Mouse (Mus musculus): ENCODE data around the gene Mea1. TPM values are rescaled to one million over a fixed set of nuclear protein-coding genes. Genes with fewer than 3 reads are reported as not detected.

Gene Mea1
- polyA plus RNA-seq, 1 experiment, result 216 TPM

- Histone ChIP-seq H3K9me3 (no peaks in the 10 kb centered on the region), H3K36me3 (replicated peaks; ENCODE audit: low read length) (peaks cover 43% of the 10 kb centered on the region), H3K4me1 (peaks cover 26% of the 10 kb centered on the region), H3K27me3 (replicated peaks) (no peaks in the 10 kb centered on the region), H3K4me3 (replicated peaks) (no peak overlapping the region)
- TF ChIP-seq GATA1 (IDR thresholded peaks at IDR 0.05; ENCODE audit: borderline replicate concordance, low read length), result no peak
- no peak for TF ChIP-seq FLI1 (IDR thresholded peaks at IDR 0.05; ENCODE audit: low read length)
These were observed 36.3 kb downstream of the Mea1 start for GRCm38 (mm10) chr17:46714756-46715481.

DNA sequence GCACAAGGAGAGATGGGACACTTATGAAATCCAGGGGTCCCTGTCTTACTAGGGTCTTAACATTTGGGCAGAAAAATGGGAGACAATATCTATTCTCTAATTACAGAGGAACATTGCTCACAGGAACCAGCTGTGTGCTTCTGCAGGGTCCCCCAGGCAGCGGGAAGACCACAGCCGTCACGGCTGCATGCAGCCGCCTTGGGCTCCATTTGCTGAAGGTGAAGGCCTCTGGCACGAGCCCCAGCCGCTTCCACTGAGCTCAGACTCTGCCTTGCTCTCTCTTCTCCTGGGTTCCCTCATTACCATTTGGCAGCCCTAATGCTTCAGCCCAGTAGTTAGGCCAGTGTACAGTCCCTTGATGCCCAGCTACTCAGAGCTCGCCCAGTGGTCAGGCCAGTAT is 42.5 kb downstream of the Mea1 start:
- Histone ChIP-seq H3K36me3 (replicated peaks; ENCODE audit: low read length) (peaks cover 76% of the 10 kb centered on the region), H3K4me1 (peaks cover 11% of the 10 kb centered on the region), H3K27me3 (replicated peaks) (no peaks in the 10 kb centered on the region), H3K4me3 (replicated peaks) (no peak overlapping the region), H3K9me3 (no peaks in the 10 kb centered on the region)
- no peak for TF ChIP-seq GATA1 (IDR thresholded peaks at IDR 0.05; ENCODE audit: borderline replicate concordance, low read length)
- TF ChIP-seq FLI1 (IDR thresholded peaks at IDR 0.05; ENCODE audit: low read length), result no peak

- TF ChIP-seq GATA1 (IDR thresholded peaks at IDR 0.05; ENCODE audit: borderline replicate concordance, low read length) (no peak), FLI1 (IDR thresholded peaks at IDR 0.05; ENCODE audit: low read length) (no peak)
- Histone ChIP-seq H3K36me3 (replicated peaks; ENCODE audit: low read length) (peaks cover 68% of the 10 kb centered on the region), H3K4me1 (peaks cover 31% of the 10 kb centered on the region)
These were observed 46.0 kb downstream of the Mea1 start for GRCm38 (mm10) chr17:46724477-46725084.

GRCm38 (mm10) chr17:46725273-46725672 is 46.7 kb downstream of the Mea1 start:
- H3K9me3 ChIP-seq, result no peaks in the 10 kb centered on the region
- peaks cover 6% of the 10 kb centered on the region for H3K27me3 ChIP-seq (replicated peaks)
- peaks cover 31% of the 10 kb centered on the region for H3K4me1 ChIP-seq
- H3K4me3 ChIP-seq (replicated peaks), result no peak overlapping the region
- no peak for TF ChIP-seq GATA1 (IDR thresholded peaks at IDR 0.05; ENCODE audit: borderline replicate concordance, low read length)
- no peak for TF ChIP-seq FLI1 (IDR thresholded peaks at IDR 0.05; ENCODE audit: low read length)
- peaks cover 62% of the 10 kb centered on the region for H3K36me3 ChIP-seq (replicated peaks; ENCODE audit: low read length)

More at GRCm38 (mm10) chr17:46724477-46725084, 46.0 kb downstream of the Mea1 start:
- Histone ChIP-seq H3K4me3 (replicated peaks) (no peak overlapping the region), H3K9me3 (no peaks in the 10 kb centered on the region), H3K27me3 (replicated peaks) (peaks cover 6% of the 10 kb centered on the region)

DNA sequence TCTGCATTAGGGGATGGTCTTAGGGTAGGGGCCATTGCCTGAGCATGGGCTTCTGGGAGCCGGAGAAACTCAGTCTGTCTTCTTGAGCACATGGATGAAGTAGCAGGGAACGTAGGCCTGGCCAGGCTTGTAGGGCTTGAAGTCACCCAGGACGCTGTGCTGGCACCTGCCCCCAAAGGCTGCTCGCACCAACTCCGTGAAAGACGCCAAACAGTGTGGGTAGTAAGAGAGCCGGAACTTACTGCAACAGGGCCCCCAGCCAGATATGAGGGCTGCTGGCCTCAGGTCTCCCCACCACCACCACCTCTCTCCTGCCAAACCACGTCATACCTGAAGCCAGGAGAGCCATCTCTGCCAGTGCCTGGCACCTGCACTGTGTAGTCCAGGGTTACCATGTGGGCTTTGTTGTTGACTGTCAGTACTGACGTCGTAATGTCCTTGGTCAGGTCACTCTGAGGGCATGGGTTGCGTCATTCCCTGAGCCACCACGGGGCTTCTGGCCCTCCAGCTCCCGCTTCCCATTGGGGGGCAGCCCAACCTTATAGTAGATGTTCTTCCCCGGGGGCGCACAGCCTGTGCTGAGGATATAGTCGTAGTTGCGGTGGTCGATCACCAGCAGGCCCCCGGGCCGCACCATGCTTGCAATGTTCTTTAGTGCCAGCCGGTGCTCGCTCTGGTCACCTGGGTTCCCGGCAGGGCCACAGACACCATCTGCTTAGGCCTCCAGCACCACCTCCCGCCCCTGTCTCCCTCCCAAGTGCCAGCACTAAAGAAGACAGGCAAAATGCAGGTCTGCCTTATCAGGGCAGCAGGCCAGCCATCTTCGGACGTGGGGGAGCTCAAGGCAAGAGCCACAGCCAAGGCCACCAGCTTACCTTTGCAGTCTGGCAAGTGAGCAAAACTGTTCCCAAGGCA is 47.4 kb downstream of the Mea1 start:
- no peaks in the 10 kb centered on the region for H3K9me3 ChIP-seq
- H3K27me3 ChIP-seq (replicated peaks), result peaks cover 6% of the 10 kb centered on the region
- TF ChIP-seq FLI1 (IDR thresholded peaks at IDR 0.05; ENCODE audit: low read length) (no peak), GATA1 (IDR thresholded peaks at IDR 0.05; ENCODE audit: borderline replicate concordance, low read length) (no peak)
- H3K36me3 ChIP-seq (replicated peaks; ENCODE audit: low read length), result peaks cover 55% of the 10 kb centered on the region
- no peak overlapping the region for H3K4me3 ChIP-seq (replicated peaks)
- peaks cover 31% of the 10 kb centered on the region for H3K4me1 ChIP-seq

- peaks cover 6% of the 10 kb centered on the region for H3K27me3 ChIP-seq (replicated peaks)
- no peak overlapping the region for H3K4me3 ChIP-seq (replicated peaks)
- H3K36me3 ChIP-seq (replicated peaks; ENCODE audit: low read length), result peaks cover 42% of the 10 kb centered on the region
- H3K4me1 ChIP-seq, result peaks cover 27% of the 10 kb centered on the region
- TF ChIP-seq FLI1 (IDR thresholded peaks at IDR 0.05; ENCODE audit: low read length), result no peak
- no peak for TF ChIP-seq GATA1 (IDR thresholded peaks at IDR 0.05; ENCODE audit: borderline replicate concordance, low read length)
- H3K9me3 ChIP-seq, result no peaks in the 10 kb centered on the region
These were observed 48.7 kb downstream of the Mea1 start for GRCm38 (mm10) chr17:46727271-46727670.

DNA sequence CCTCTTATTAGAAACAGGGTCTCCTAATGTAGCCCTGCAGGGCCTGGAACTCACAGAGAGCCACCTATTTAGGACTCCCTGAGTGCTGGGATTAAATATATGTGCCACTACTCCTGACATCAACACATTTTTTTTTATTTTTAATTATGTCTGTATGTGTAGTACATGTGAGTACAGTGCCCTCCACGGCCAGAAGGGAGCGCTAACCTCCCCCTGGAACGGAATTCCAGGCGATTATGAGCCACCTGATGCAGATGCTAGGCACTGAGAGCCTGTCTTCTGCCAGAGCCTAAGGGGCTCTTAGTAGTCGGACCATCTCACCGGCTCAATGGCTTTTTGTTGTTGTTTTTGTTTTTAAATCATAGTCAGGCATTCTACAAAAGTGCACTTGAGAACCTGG is 49.4 kb downstream of the Mea1 start:
- no peaks in the 10 kb centered on the region for H3K9me3 ChIP-seq
- no peak for TF ChIP-seq FLI1 (IDR thresholded peaks at IDR 0.05; ENCODE audit: low read length)
- no peak for TF ChIP-seq GATA1 (IDR thresholded peaks at IDR 0.05; ENCODE audit: borderline replicate concordance, low read length)
- no peak overlapping the region for H3K4me3 ChIP-seq (replicated peaks)
- peaks cover 26% of the 10 kb centered on the region for H3K4me1 ChIP-seq
- H3K27me3 ChIP-seq (replicated peaks), result peaks cover 6% of the 10 kb centered on the region
- peaks cover 36% of the 10 kb centered on the region for H3K36me3 ChIP-seq (replicated peaks; ENCODE audit: low read length)

DNA sequence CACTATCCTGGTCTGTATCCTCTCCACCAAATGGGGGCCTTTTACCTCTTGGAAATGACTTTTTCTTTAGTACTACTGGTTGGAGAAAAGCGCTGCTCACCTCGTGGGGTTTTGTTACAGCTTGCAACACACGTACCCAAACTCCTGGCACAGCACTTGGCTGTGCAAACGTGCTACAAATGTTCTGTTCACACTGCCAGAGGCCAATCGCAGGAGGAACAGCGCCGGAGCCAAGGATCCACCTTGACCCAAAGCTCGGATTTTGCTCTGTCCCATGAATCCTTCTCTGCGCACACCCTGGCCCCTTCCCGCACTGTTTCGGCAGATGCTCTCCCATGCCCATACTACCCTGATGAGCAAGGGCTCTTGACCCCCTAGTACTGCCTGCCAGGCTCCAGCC is 49.9 kb downstream of the Mea1 start:
- no peak for TF ChIP-seq GATA1 (IDR thresholded peaks at IDR 0.05; ENCODE audit: borderline replicate concordance, low read length)
- no peak for TF ChIP-seq FLI1 (IDR thresholded peaks at IDR 0.05; ENCODE audit: low read length)
- Histone ChIP-seq H3K4me1 (peaks cover 27% of the 10 kb centered on the region), H3K4me3 (replicated peaks) (no peak overlapping the region)

DNA sequence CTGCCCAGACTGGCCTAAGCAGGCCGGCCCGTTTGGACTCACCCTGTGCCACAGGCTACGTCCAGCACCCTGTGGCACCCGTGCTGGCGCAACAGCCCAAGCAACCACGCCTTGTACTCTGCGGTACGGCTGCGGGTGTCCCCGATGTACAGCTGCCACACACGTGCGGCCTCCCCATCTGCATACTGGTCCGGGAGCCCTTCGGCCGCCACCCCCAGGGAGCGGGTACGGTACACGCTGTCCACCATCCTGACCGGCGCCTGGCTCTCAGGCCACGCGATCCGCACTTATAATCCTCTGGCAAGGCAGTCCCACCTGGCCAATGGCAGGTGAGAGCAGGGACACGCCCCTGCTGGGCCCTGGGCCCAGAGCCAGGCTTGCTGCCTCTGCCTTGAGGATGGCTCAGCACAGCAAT is 50.3 kb downstream of the Mea1 start, which contains the start of gene Gnmt:
TSS of gene Gnmt (minus strand) at position 265 of the 415 bp plus-strand sequence.
- H3K27me3 ChIP-seq (replicated peaks), result peaks cover 6% of the 10 kb centered on the region
- H3K4me1 ChIP-seq, result peaks cover 30% of the 10 kb centered on the region
- H3K4me3 ChIP-seq (replicated peaks), result no peak within 1 kb of the TSS
- H3K36me3 ChIP-seq (replicated peaks; ENCODE audit: low read length), result peaks cover 33% of the 10 kb centered on the region
- TF ChIP-seq FLI1 (IDR thresholded peaks at IDR 0.05; ENCODE audit: low read length), result no peak
- no peak for TF ChIP-seq GATA1 (IDR thresholded peaks at IDR 0.05; ENCODE audit: borderline replicate concordance, low read length)
- H3K9me3 ChIP-seq, result no peaks in the 10 kb centered on the region

More for the DNA sequence above, 49.9 kb downstream of the Mea1 start:
- no peaks in the 10 kb centered on the region for H3K9me3 ChIP-seq
- peaks cover 33% of the 10 kb centered on the region for H3K36me3 ChIP-seq (replicated peaks; ENCODE audit: low read length)
- H3K27me3 ChIP-seq (replicated peaks), result peaks cover 6% of the 10 kb centered on the region

Other genes starting within 250 kb of the Mea1 start
- not detected in 2 replicates for gene Crip3, start 249.9 kb upstream of the Mea1 start, polyA plus RNA-seq (2012; ENCODE audit: insufficient read depth, low replicate concordance)
- not detected in 2 replicates for gene Slc22a7, start 240.3 kb upstream of the Mea1 start, polyA plus RNA-seq (2012; ENCODE audit: insufficient read depth, low replicate concordance)
- 0.06 and 0.60 TPM in 2 replicates for gene Ttbk1, start 191.1 kb upstream of the Mea1 start, polyA plus RNA-seq (2012; ENCODE audit: insufficient read depth, low replicate concordance)
- gene Dnph1, start 182.1 kb upstream of the Mea1 start, polyA plus RNA-seq (2012; ENCODE audit: insufficient read depth, low replicate concordance), result 6.5 and 14.6 TPM in 2 replicates
- gene Cul9, start 132.4 kb upstream of the Mea1 start, polyA plus RNA-seq (2012; ENCODE audit: insufficient read depth, low replicate concordance), result 2.4 and 6.0 TPM in 2 replicates
- 148 and 196 TPM in 2 replicates for gene Srf, start 122.6 kb upstream of the Mea1 start, polyA plus RNA-seq (2012; ENCODE audit: insufficient read depth, low replicate concordance)
- gene Ptk7, start 49.3 kb upstream of the Mea1 start, polyA plus RNA-seq (2012; ENCODE audit: insufficient read depth, low replicate concordance), result 6.7 and 13.6 TPM in 2 replicates
- 33.6 and 42.0 TPM in 2 replicates for gene Klc4, start 32.8 kb upstream of the Mea1 start, polyA plus RNA-seq (2012; ENCODE audit: insufficient read depth, low replicate concordance)
- gene Mrpl2, start 32.6 kb upstream of the Mea1 start, polyA plus RNA-seq (2012; ENCODE audit: insufficient read depth, low replicate concordance), result 289 and 528 TPM in 2 replicates
- gene Cul7, start 28.5 kb upstream of the Mea1 start, polyA plus RNA-seq (2012; ENCODE audit: insufficient read depth, low replicate concordance), result 90.0 and 167 TPM in 2 replicates
- gene Rrp36, start 4.4 kb upstream of the Mea1 start, polyA plus RNA-seq (2012; ENCODE audit: insufficient read depth, low replicate concordance), result 9.4 and 30.6 TPM in 2 replicates
- gene Klhdc3, start 2.1 kb downstream of the Mea1 start, polyA plus RNA-seq (2012; ENCODE audit: insufficient read depth, low replicate concordance), result 322 and 388 TPM in 2 replicates
- 33.5 and 37.7 TPM in 2 replicates for gene Ppp2r5d, start 26.3 kb downstream of the Mea1 start, polyA plus RNA-seq (2012; ENCODE audit: insufficient read depth, low replicate concordance)
- 17.1 and 19.8 TPM in 2 replicates for gene Pex6, start 32.7 kb downstream of the Mea1 start, polyA plus RNA-seq (2012; ENCODE audit: insufficient read depth, low replicate concordance)
- 5.0 TPM in 1 of 2 replicates, not detected in the other for gene Gnmt, start 50.4 kb downstream of the Mea1 start, polyA plus RNA-seq (2012; ENCODE audit: insufficient read depth, low replicate concordance)
- 133 and 243 TPM in 2 replicates for gene Cnpy3, start 73.4 kb downstream of the Mea1 start, polyA plus RNA-seq (2012; ENCODE audit: insufficient read depth, low replicate concordance)
- gene Ptcra, start 84.9 kb downstream of the Mea1 start, polyA plus RNA-seq (2012; ENCODE audit: insufficient read depth, low replicate concordance), result not detected in 2 replicates
- 143 and 286 TPM in 2 replicates for gene 2310039H08Rik, start 93.8 kb downstream of the Mea1 start, polyA plus RNA-seq (2012; ENCODE audit: insufficient read depth, low replicate concordance)
- gene Rpl7l1, start 103.9 kb downstream of the Mea1 start, polyA plus RNA-seq (2012; ENCODE audit: insufficient read depth, low replicate concordance), result 1.1 and 4.7 TPM in 2 replicates
- 0.62 and 1.8 TPM in 2 replicates for gene Bicral, start 179.7 kb downstream of the Mea1 start, polyA plus RNA-seq (2012; ENCODE audit: insufficient read depth, low replicate concordance)
- 23.7 and 40.2 TPM in 2 replicates for gene Tbcc, start 211.9 kb downstream of the Mea1 start, polyA plus RNA-seq (2012; ENCODE audit: insufficient read depth, low replicate concordance)
- gene Prph2, start 231.7 kb downstream of the Mea1 start, polyA plus RNA-seq (2012; ENCODE audit: insufficient read depth, low replicate concordance), result 0.13 TPM in 1 of 2 replicates, not detected in the other

Data from megakaryocyte, embryonic 14.5 days (primary cell).